Mouse (Mus musculus) c-Kit-negative CD71-positive TER-119-positive erythroid progenitor cells, embryonic 14.5 days (primary cell): ENCODE data around the gene Gm12166.

Experiments used
- DNase-seq: peaks from one replicate; pipeline ENCODE4 v3.0.0-alpha.2; 2013; ENCODE audit warnings: low read depth, low spot score

The Gm12166 gene

GRCm38 (mm10) chr11:46020246-46020645, 31.9 kb downstream of the Gm12166 start:
- no peak for DNase-seq

GRCm38 (mm10) chr11:46016061-46016460, 36.1 kb downstream of the Gm12166 start:
- DNase-seq: peak; percentile 13
